Mouse (Mus musculus) testis, adult 2 months (tissue): ENCODE data around the gene Stt3a.

Experiments used
- CTCF ChIP-seq: fragments of 200-500 bp; IDR thresholded peaks from 2 replicates; pipeline ENCODE4 v1.5.1; 2012; ENCODE audit warnings: low read depth, mild to moderate bottlenecking, inconsistent platforms, low read length, moderate library complexity; ENCODE audit not compliant: control insufficient read depth, insufficient read depth, insufficient replicate concordance
- POLR2A ChIP-seq: fragments of 200-500 bp; IDR thresholded peaks from 2 replicates; pipeline ENCODE4 v1.6.1; 2012; ENCODE audit warnings: low read depth, mild to moderate bottlenecking, inconsistent platforms, low read length, moderate library complexity; ENCODE audit not compliant: control insufficient read depth

DNA sequence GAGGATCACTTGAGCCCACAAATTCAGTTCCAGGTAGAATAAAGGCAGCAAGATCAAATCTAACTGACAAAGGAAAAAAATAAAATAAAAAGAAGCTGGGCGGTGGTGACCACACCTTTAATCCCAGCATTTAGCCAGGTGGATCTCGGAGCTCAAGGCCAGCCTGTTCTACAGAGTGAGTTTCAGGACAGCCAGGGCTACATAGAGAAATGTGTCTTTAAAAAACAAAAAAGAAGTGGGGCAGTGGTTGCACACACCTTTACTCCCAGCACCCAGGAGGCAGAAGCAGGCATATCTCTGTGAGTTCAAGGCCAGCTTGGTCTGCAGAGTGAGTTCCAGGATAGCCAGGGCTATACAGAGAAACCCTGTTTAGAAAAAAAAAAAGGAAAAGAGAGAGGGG lies 34.5 kb upstream of the Stt3a start:
- TF ChIP-seq CTCF (no peak), POLR2A (no peak)
